Mouse (Mus musculus) heart, embryonic 16.5 days (tissue): Measurements from ENCODE around the gene Nek4. TPM values are rescaled to one million over a fixed set of nuclear protein-coding genes. Genes with fewer than 3 reads are reported as not detected.

Experiments
- ATAC-seq: fragments of 200-750 bp; cut with Nextera tagmentation; replicated peaks from 2 replicates; pipeline ENCODE4 v1.8.0; 2017; ENCODE audit warnings: moderate number of reproducible peaks; ENCODE audit not compliant: insufficient read depth, low FRiP score; ENCODE audit errors: extremely low read depth
- H3K27ac ChIP-seq: fragments of 300-500 bp; sonication (generic); 2 replicates; pipeline ENCODE4 v1.5.1; 2014; ENCODE audit warnings: mild to moderate bottlenecking, low read length, control low read depth, moderate library complexity
- H3K27me3 ChIP-seq: fragments of 300-500 bp; sonication (generic); 2 replicates; pipeline ENCODE4 v1.6.1; 2014; ENCODE audit warnings: low read length, mixed read lengths; ENCODE audit not compliant: control insufficient read depth, insufficient read depth
- H3K36me3 ChIP-seq: fragments of 300-500 bp; sonication (generic); 2 replicates; pipeline ENCODE4 v1.6.1; 2014; ENCODE audit not compliant: control insufficient read depth, insufficient read depth
- H3K4me1 ChIP-seq: fragments of 300-500 bp; sonication (generic); 2 replicates; pipeline ENCODE4 v1.6.1; 2014; ENCODE audit warnings: low read length, mixed read lengths; ENCODE audit not compliant: control insufficient read depth, insufficient read depth
- H3K4me2 ChIP-seq: fragments of 300-500 bp; sonication (generic); 2 replicates; pipeline ENCODE4 v1.6.1; 2014; ENCODE audit warnings: low read depth, mild to moderate bottlenecking, control low read depth, low read length
- H3K4me3 ChIP-seq: fragments of 300-500 bp; sonication (generic); 2 replicates; pipeline ENCODE4 v1.5.1; 2014; ENCODE audit warnings: mild to moderate bottlenecking, control low read depth, low read length
- H3K9ac ChIP-seq: fragments of 300-500 bp; sonication (generic); 2 replicates; pipeline ENCODE4 v1.6.1; 2014; ENCODE audit warnings: low read length, control low read depth
- H3K9me3 ChIP-seq: fragments of 300-500 bp; sonication (generic); replicated peaks from 2 replicates; pipeline ENCODE4 v1.6.1; 2016; ENCODE audit warnings: low read length; ENCODE audit not compliant: control insufficient read depth
- WGBS: fragments of 180-500 bp; shearing (Covaris S2); extraction: QIAGEN DNeasy Blood & Tissue Kit; methylation state at CpG from one replicate; pipeline ENCODE4 v1.1.7; 2014; 5-methylcytosine and 5-hydroxymethylcytosine counted together
- polyA plus RNA-seq: library from polyadenylated mRNA; unstranded; fragments of >200 nt; fragmentation: Nextera tagmentation; extraction: Ambion mirVana; gene quantifications from 2 replicates; pipeline ENCODE4 v1.2.1, GENCODE M21; 2015

Gene Nek4
- polyA plus RNA-seq = 5.6 and 7.2 TPM in 2 replicates

- Histone ChIP-seq H3K9me3 (no peaks in the 10 kb centered on the region), H3K27ac (peak within 1 kb of the TSS; percentile 54), H3K9ac (peak within 1 kb of the TSS; percentile 90), H3K4me2 (peak within 1 kb of the TSS; percentile 89), H3K4me1 (peaks cover 8% of the 10 kb centered on the region), H3K27me3 (no peaks in the 10 kb centered on the region), H3K36me3 (no peaks in the 10 kb centered on the region), H3K4me3 (peak within 1 kb of the TSS; percentile 91)
- WGBS = 0% methylated on average over 57 of the region's 57 CpGs
- ATAC-seq = peak; percentile 99
Observed at GRCm38 (mm10) chr14:30951154-30951825, at the start of gene Nek4. Gene Nek4, plus strand, starts transcription at chr14:30951377.

DNA sequence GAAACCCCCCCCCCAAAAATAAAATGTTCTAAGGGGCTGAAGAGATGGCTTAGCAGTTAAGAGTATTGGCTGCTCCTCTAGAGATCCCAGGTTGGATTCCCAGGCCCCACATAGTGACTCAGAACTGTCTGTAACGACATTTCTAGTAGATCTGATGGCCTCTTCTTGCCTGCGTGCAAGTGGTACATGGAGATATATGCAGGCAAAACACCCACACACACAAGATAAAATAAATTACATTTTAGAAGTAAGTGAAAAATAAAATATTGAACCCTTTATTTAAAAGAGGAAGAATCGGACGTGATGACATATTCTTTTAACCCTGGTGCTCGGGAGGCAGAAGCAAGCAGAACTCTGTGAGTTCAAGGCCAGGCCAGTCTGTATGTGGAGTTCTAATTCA is 48.5 kb upstream of the Nek4 start:
- Histone ChIP-seq H3K4me2 (no peak overlapping the region), H3K4me3 (no peak overlapping the region), H3K9ac (no peak overlapping the region), H3K36me3 (no peaks in the 10 kb centered on the region), H3K27ac (no peak overlapping the region), H3K27me3 (no peaks in the 10 kb centered on the region), H3K4me1 (no peaks in the 10 kb centered on the region), H3K9me3 (no peaks in the 10 kb centered on the region)
- ATAC-seq = no peak
- 82% methylated on average over 5 of the region's 5 CpGs for WGBS

GRCm38 (mm10) chr14:30903036-30903435 is 48.1 kb upstream of the Nek4 start:
- no peaks in the 10 kb centered on the region for H3K27me3 ChIP-seq
- no peak overlapping the region for H3K9ac ChIP-seq
- no peak overlapping the region for H3K4me2 ChIP-seq
- 60% methylated on average over 3 of the region's 3 CpGs for WGBS
- no peaks in the 10 kb centered on the region for H3K4me1 ChIP-seq
- no peaks in the 10 kb centered on the region for H3K36me3 ChIP-seq
- H3K27ac ChIP-seq = no peak overlapping the region
- no peaks in the 10 kb centered on the region for H3K9me3 ChIP-seq
- ATAC-seq = no peak
- H3K4me3 ChIP-seq = no peak overlapping the region

DNA sequence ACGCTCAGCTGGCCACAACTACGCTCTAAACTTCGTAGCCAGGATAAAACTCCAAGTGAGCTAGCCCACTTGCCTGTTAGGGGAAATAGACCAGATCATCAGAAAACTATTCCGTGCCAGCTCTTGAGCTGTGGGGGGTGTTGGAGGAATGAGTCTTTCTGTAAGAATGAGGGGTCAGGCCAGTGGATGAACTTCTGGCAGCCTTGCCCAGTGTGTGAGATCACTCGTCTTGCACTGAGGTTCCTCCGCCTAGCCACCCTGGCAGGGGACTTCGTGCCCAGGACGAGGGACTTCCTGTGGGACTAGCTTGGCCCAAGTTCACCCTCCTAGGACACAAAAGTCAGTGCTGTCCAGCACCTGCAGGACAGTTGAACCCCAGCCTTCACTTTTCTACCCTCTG is 46.9 kb upstream of the Nek4 start:
- ATAC-seq = no peak
- Histone ChIP-seq H3K27ac (no peak overlapping the region), H3K36me3 (no peaks in the 10 kb centered on the region)

GRCm38 (mm10) chr14:30906001-30906400 is 45.2 kb upstream of the Nek4 start:
- H3K9ac ChIP-seq = no peak overlapping the region
- H3K9me3 ChIP-seq = no peaks in the 10 kb centered on the region
- ATAC-seq = no peak
- no peak overlapping the region for H3K4me2 ChIP-seq
- H3K27me3 ChIP-seq = no peaks in the 10 kb centered on the region
- H3K36me3 ChIP-seq = no peaks in the 10 kb centered on the region
- no peak overlapping the region for H3K27ac ChIP-seq
- H3K4me1 ChIP-seq = no peaks in the 10 kb centered on the region
- 79% methylated on average over 6 of the region's 6 CpGs for WGBS
- no peak overlapping the region for H3K4me3 ChIP-seq

More for the DNA sequence above, 46.9 kb upstream of the Nek4 start:
- H3K4me2 ChIP-seq = no peak overlapping the region
- no peak overlapping the region for H3K4me3 ChIP-seq
- H3K9me3 ChIP-seq = no peaks in the 10 kb centered on the region
- H3K9ac ChIP-seq = no peak overlapping the region
- H3K4me1 ChIP-seq = no peaks in the 10 kb centered on the region
- H3K27me3 ChIP-seq = no peaks in the 10 kb centered on the region
- WGBS = 63% methylated on average over 8 of the region's 8 CpGs

- 67% methylated on average over 3 of the region's 3 CpGs for WGBS
- no peak overlapping the region for H3K27ac ChIP-seq
- no peak overlapping the region for H3K9ac ChIP-seq
- H3K4me3 ChIP-seq = no peak overlapping the region
- H3K27me3 ChIP-seq = no peaks in the 10 kb centered on the region
- H3K36me3 ChIP-seq = no peaks in the 10 kb centered on the region
- ATAC-seq = no peak
- H3K4me1 ChIP-seq = no peaks in the 10 kb centered on the region
- H3K4me2 ChIP-seq = no peak overlapping the region
- H3K9me3 ChIP-seq = no peaks in the 10 kb centered on the region
Observed at GRCm38 (mm10) chr14:30907814-30908265, 43.3 kb upstream of the Nek4 start.

GRCm38 (mm10) chr14:30911141-30911540 is 40.0 kb upstream of the Nek4 start:
- ATAC-seq = no peak
- H3K9ac ChIP-seq = no peak overlapping the region
- 84% methylated on average over 8 of the region's 8 CpGs for WGBS

DNA sequence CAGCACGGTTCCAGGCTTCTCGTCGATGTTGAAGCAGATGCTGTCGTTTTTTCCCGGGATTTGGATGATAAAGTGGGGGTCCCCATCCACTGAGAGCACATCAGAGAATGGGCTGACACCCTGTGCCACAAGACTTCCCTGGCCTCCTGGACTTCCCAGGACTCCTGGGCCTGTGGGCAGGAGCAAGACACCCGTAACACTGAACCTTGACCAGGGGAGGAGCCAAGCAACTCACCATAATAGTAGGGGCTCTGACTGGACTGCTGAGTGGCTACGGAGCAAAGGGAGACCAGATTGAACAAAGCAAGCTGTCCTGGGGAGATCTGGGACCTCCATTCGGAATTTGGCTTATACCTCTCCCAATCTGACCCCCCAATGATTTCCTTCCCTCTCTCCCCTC is 38.5 kb upstream of the Nek4 start:
- no peaks in the 10 kb centered on the region for H3K4me1 ChIP-seq
- H3K4me2 ChIP-seq = no peak overlapping the region
- H3K9ac ChIP-seq = no peak overlapping the region
- no peaks in the 10 kb centered on the region for H3K27me3 ChIP-seq
- no peaks in the 10 kb centered on the region for H3K9me3 ChIP-seq
- 74% methylated on average over 8 of the region's 8 CpGs for WGBS
- no peak for ATAC-seq
- H3K4me3 ChIP-seq = no peak overlapping the region
- no peaks in the 10 kb centered on the region for H3K36me3 ChIP-seq
- no peak overlapping the region for H3K27ac ChIP-seq

More at GRCm38 (mm10) chr14:30911141-30911540, 40.0 kb upstream of the Nek4 start:
- Histone ChIP-seq H3K27ac (no peak overlapping the region), H3K4me3 (no peak overlapping the region), H3K4me1 (no peaks in the 10 kb centered on the region), H3K4me2 (no peak overlapping the region), H3K36me3 (no peaks in the 10 kb centered on the region), H3K9me3 (no peaks in the 10 kb centered on the region), H3K27me3 (no peaks in the 10 kb centered on the region)

DNA sequence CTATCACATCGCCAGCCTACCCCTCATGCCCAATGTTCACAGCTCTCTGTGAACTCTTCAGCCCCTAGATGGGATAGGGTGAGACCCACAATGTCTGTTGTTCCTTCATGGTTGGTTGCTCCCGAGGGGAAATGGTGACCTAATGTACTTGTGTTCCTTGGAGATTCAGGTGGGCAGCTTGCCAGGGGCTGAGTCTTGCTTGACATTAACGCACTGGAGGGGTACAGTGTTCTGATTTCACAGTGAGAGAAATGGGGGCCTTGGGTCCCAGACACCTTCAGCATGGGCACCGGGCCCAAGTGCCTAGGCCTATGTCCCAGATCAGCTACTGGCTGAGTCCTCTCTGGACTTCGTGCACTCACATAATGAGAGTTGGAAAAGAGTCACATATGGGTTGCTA is 37.8 kb upstream of the Nek4 start:
- no peaks in the 10 kb centered on the region for H3K9me3 ChIP-seq
- H3K9ac ChIP-seq = no peak overlapping the region
- no peak overlapping the region for H3K4me3 ChIP-seq
- no peaks in the 10 kb centered on the region for H3K27me3 ChIP-seq
- H3K4me2 ChIP-seq = no peak overlapping the region
- no peaks in the 10 kb centered on the region for H3K4me1 ChIP-seq
- WGBS = 67% methylated on average over 5 of the region's 5 CpGs
- H3K27ac ChIP-seq = no peak overlapping the region
- no peak for ATAC-seq
- H3K36me3 ChIP-seq = no peaks in the 10 kb centered on the region
